Mouse (Mus musculus): ENCODE results near the gene Wscd2. TPM values are rescaled to one million over a fixed set of nuclear protein-coding genes. Genes with fewer than 3 reads are reported as not detected.

The Wscd2 gene
- total and polyA plus RNA-seq, 3 experiments, result 0.38 to 0.51 (median 0.39) TPM

- no peak overlapping the region for H3K4me3 ChIP-seq (replicated peaks in 1 of 3; ENCODE audit: low read depth in 2 of 3, low read length in 2 of 3, poor library complexity in 1 of 3)
- peaks cover 62% of the 10 kb centered on the region for H3K27me3 ChIP-seq (replicated peaks)
- no peak overlapping the region for H3K9ac ChIP-seq (ENCODE audit: insufficient read depth, low read depth)
- dilution Hi-C loops (cut with MboI; ENCODE audit: extremely low pct_ligation_motif_present, extremely low pct_unique_long_range_greater_than_20kb, low sequenced_read_pairs) (no loop called here), in situ Hi-C loops (cut with MboI; ENCODE audit: low pct_ligation_motif_present, low pct_unique_long_range_greater_than_20kb, low sequenced_read_pairs) (no loop called here)
- DNase-seq (ENCODE audit: extremely low read depth), result no peak
- peaks cover 11% of the 10 kb centered on the region for H3K9me3 ChIP-seq (replicated peaks; ENCODE audit: low read length)
- H3K36me3 ChIP-seq (replicated peaks in 1 of 2; ENCODE audit: control insufficient read depth in 1 of 2, insufficient read depth in 1 of 2, low read length in 1 of 2), result no peaks in the 10 kb centered on the region
- H3K79me2 ChIP-seq (replicated peaks; ENCODE audit: control insufficient read depth, extremely low read depth, insufficient read depth, poor library complexity, severe bottlenecking), result no peaks in the 10 kb centered on the region
- TF ChIP-seq CHD1 (IDR thresholded peaks at IDR 0.05; ENCODE audit: low read depth, low read length), result no peak
- TF ChIP-seq EP300 (IDR thresholded peaks at IDR 0.05; ENCODE audit: low read length), result no peak
- TF ChIP-seq UBTF (IDR thresholded peaks at IDR 0.05; ENCODE audit: low read depth, low read length), result no peak
- no peak for TF ChIP-seq JUN (IDR thresholded peaks at IDR 0.05; ENCODE audit: insufficient read depth, low read depth, low read length)
- TF ChIP-seq ELF1 (IDR thresholded peaks at IDR 0.05; ENCODE audit: low read depth, low read length), result no peak
- TF ChIP-seq MAX (IDR thresholded peaks at IDR 0.05; ENCODE audit: low read length), result no peak
- no peak for TF ChIP-seq IRF4 (IDR thresholded peaks at IDR 0.05; ENCODE audit: low read depth, low read length)
- no peak for TF ChIP-seq MXI1 (IDR thresholded peaks at IDR 0.05; ENCODE audit: low read depth, low read length)
- TF ChIP-seq ZNF384 (IDR thresholded peaks at IDR 0.05; ENCODE audit: low read depth, low read length), result no peak
- TF ChIP-seq MEF2A (IDR thresholded peaks at IDR 0.05; ENCODE audit: borderline replicate concordance, low read depth, low read length), result no peak
- TF ChIP-seq KAT2A (IDR thresholded peaks at IDR 0.05; ENCODE audit: insufficient replicate concordance, low read length), result no peak
- TF ChIP-seq TBP (conservative IDR thresholded peaks at IDR 0.05; ENCODE audit: low read depth, low read length), result no peak
- no peak for TF ChIP-seq POLR2AphosphoS2 (IDR thresholded peaks at IDR 0.05; ENCODE audit: low read depth, low read length)
- TF ChIP-seq NRF1 (IDR thresholded peaks at IDR 0.05; ENCODE audit: low read depth, low read length), result no peak
- TF ChIP-seq RAD21 (IDR thresholded peaks at IDR 0.05; ENCODE audit: low read depth, low read length), result no peak
- no peak for TF ChIP-seq NELFE (IDR thresholded peaks at IDR 0.05; ENCODE audit: low read depth, low read length)
- no peak for TF ChIP-seq ZC3H11A (IDR thresholded peaks at IDR 0.05; ENCODE audit: low read depth, low read length)
- TF ChIP-seq GABPA (IDR thresholded peaks at IDR 0.05; ENCODE audit: insufficient replicate concordance, low read depth, low read length), result no peak
- no peak for TF ChIP-seq ZKSCAN1 (IDR thresholded peaks at IDR 0.05; ENCODE audit: borderline replicate concordance, low read depth, low read length)
- no peak for TF ChIP-seq MAFK (IDR thresholded peaks at IDR 0.05; ENCODE audit: insufficient replicate concordance, low read length)
- H3K27ac ChIP-seq (ENCODE audit: insufficient read depth, low read depth), result no peak overlapping the region
- no peak overlapping the region for H3K4me2 ChIP-seq (ENCODE audit: insufficient read depth, low read depth, poor library complexity, severe bottlenecking)
- no peaks in the 10 kb centered on the region for H3K4me1 ChIP-seq (ENCODE audit: control insufficient read depth in 1 of 2, insufficient read depth in 2 of 2)
Measured at GRCm38 (mm10) chr5:113603471-113603870, 113.3 kb downstream of the Wscd2 start.

- Histone ChIP-seq H3K4me3 (replicated peaks in 1 of 3; ENCODE audit: low read depth in 2 of 3, low read length in 2 of 3, poor library complexity in 1 of 3) (no peak overlapping the region), H3K79me2 (replicated peaks; ENCODE audit: control insufficient read depth, extremely low read depth, insufficient read depth, poor library complexity, severe bottlenecking) (no peaks in the 10 kb centered on the region), H3K4me1 (ENCODE audit: control insufficient read depth in 1 of 2, insufficient read depth in 2 of 2) (no peaks in the 10 kb centered on the region), H3K27me3 (replicated peaks) (peaks cover 75% of the 10 kb centered on the region), H3K4me2 (ENCODE audit: insufficient read depth, low read depth, poor library complexity, severe bottlenecking) (no peak overlapping the region), H3K27ac (ENCODE audit: insufficient read depth, low read depth) (no peak overlapping the region), H3K36me3 (replicated peaks in 1 of 2; ENCODE audit: control insufficient read depth in 1 of 2, insufficient read depth in 1 of 2, low read length in 1 of 2) (no peaks in the 10 kb centered on the region), H3K9me3 (replicated peaks; ENCODE audit: low read length) (peaks cover 4% of the 10 kb centered on the region), H3K9ac (ENCODE audit: insufficient read depth, low read depth) (no peak overlapping the region)
- DNase-seq (ENCODE audit: extremely low read depth), result no peak
- TF ChIP-seq ZC3H11A (IDR thresholded peaks at IDR 0.05; ENCODE audit: low read depth, low read length) (no peak), CTCF (conservative IDR thresholded peaks at IDR 0.05 in 1 of 2, IDR thresholded peaks at IDR 0.05 in 1 of 2; ENCODE audit: low read depth in 2 of 2, low read length in 2 of 2) (no peak), USF1 (IDR thresholded peaks at IDR 0.05; ENCODE audit: low read depth, low read length) (no peak), MXI1 (IDR thresholded peaks at IDR 0.05; ENCODE audit: low read depth, low read length) (no peak), MAZ (IDR thresholded peaks at IDR 0.05; ENCODE audit: low read depth, low read length) (no peak), RAD21 (IDR thresholded peaks at IDR 0.05; ENCODE audit: low read depth, low read length) (no peak), ZNF384 (IDR thresholded peaks at IDR 0.05; ENCODE audit: low read depth, low read length) (no peak), E2F4 (IDR thresholded peaks at IDR 0.05; ENCODE audit: insufficient replicate concordance, low read depth, low read length) (no peak), NRF1 (IDR thresholded peaks at IDR 0.05; ENCODE audit: low read depth, low read length) (no peak), ELF1 (IDR thresholded peaks at IDR 0.05; ENCODE audit: low read depth, low read length) (no peak), SIN3A (IDR thresholded peaks at IDR 0.05; ENCODE audit: low read length) (no peak), USF2 (conservative IDR thresholded peaks at IDR 0.05; ENCODE audit: low read depth, low read length) (no peak), PAX5 (IDR thresholded peaks at IDR 0.05; ENCODE audit: low read length) (no peak), JUN (IDR thresholded peaks at IDR 0.05; ENCODE audit: insufficient read depth, low read depth, low read length) (no peak), TBP (conservative IDR thresholded peaks at IDR 0.05; ENCODE audit: low read depth, low read length) (no peak), POLR2A (IDR thresholded peaks at IDR 0.05; ENCODE audit: low read depth, low read length) (no peak)
- dilution Hi-C loops (cut with MboI; ENCODE audit: extremely low pct_ligation_motif_present, extremely low pct_unique_long_range_greater_than_20kb, low sequenced_read_pairs), result no loop called here
- in situ Hi-C loops (cut with MboI; ENCODE audit: low pct_ligation_motif_present, low pct_unique_long_range_greater_than_20kb, low sequenced_read_pairs), result no loop called here
Measured at GRCm38 (mm10) chr5:113604758-113605157, 114.6 kb downstream of the Wscd2 start.

Measured in CH12.LX (cell line).